Mouse (Mus musculus) liver, adult 2 months (tissue): ENCODE measurements around the gene Trpc2.

ENCODE experiments used
- CTCF ChIP-seq: fragments of 200-500 bp; IDR thresholded peaks from 2 replicates; pipeline ENCODE4 v1.5.1; 2011; ENCODE audit warnings: low read depth, low read length, control low read depth
- POLR2A ChIP-seq: fragments of 200-500 bp; IDR thresholded peaks from 2 replicates; pipeline ENCODE4 v1.6.1; 2011; ENCODE audit warnings: low read length, control low read depth; ENCODE audit not compliant: insufficient read depth; ENCODE audit errors: extremely low read depth

DNA sequence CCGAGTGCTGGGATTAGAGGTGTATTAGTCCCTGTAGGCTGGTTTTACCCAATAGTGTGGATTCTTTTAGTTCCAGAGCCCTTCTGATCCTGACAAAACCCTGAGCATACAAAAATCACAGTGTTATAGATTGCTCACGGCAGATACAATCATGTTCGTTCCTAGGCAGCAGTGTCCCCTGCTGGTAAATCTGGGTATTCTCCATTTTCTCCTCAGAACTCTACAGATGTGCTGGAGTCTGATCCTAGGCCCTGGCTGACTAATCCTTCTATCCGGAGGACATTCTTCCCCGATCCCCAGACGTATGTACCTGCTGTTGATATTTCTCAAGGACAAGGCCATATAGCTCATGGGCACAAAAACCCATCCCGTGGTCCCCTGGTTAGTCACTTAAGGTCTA lies 4.4 kb upstream of the Trpc2 start:
- TF ChIP-seq CTCF, result peak; percentile 45
- no peak for TF ChIP-seq POLR2A
